Mouse (Mus musculus) hindbrain, postnatal 0 days (tissue): ENCODE results near the gene Cdk4. TPM values are rescaled to one million over a fixed set of nuclear protein-coding genes. Genes with fewer than 3 reads are reported as not detected.

Experiments
- ATAC-seq: fragments of 200-750 bp; cut with Nextera tagmentation; 2 replicates; pipeline ENCODE4 v1.8.0; 2017; ENCODE audit warnings: mild to moderate bottlenecking, moderate TSS enrichment, moderate library complexity
- DNase-seq: peaks from one replicate; pipeline ENCODE4 v3.0.0-alpha.2; 2015; ENCODE audit warnings: low spot score
- H3K27ac ChIP-seq: fragments of 300-500 bp; sonication (generic); 2 replicates; pipeline ENCODE4 v1.5.1; 2014; ENCODE audit warnings: mild to moderate bottlenecking
- H3K27me3 ChIP-seq: fragments of 300-500 bp; sonication (generic); 2 replicates; pipeline ENCODE4 v1.6.1; 2014; ENCODE audit warnings: low read length, mixed read lengths; ENCODE audit not compliant: insufficient read depth
- H3K36me3 ChIP-seq: fragments of 300-500 bp; sonication (generic); 2 replicates; pipeline ENCODE4 v1.6.1; 2014; ENCODE audit warnings: low read length, mixed read lengths; ENCODE audit not compliant: insufficient read depth
- H3K4me1 ChIP-seq: fragments of 300-500 bp; sonication (generic); 2 replicates; pipeline ENCODE4 v1.6.1; 2014; ENCODE audit warnings: antibody characterized with exemption, low read length, mixed read lengths; ENCODE audit not compliant: insufficient read depth
- H3K4me2 ChIP-seq: fragments of 300-500 bp; sonication (generic); 2 replicates; pipeline ENCODE4 v1.6.1; 2014; ENCODE audit warnings: low read depth, mild to moderate bottlenecking, low read length, moderate library complexity, mixed read lengths
- H3K4me3 ChIP-seq: fragments of 300-500 bp; sonication (generic); 2 replicates; pipeline ENCODE4 v1.5.1; 2014; ENCODE audit warnings: low read length
- H3K9ac ChIP-seq: fragments of 300-500 bp; sonication (generic); replicated peaks from 2 replicates; pipeline ENCODE4 v1.6.1; 2014; ENCODE audit warnings: mild to moderate bottlenecking, low read length, moderate library complexity, mixed read lengths
- H3K9me3 ChIP-seq: fragments of 300-500 bp; sonication (generic); 2 replicates; pipeline ENCODE4 v1.6.1; 2016; ENCODE audit warnings: low read length, mixed read lengths
- CTCF ChIP-seq: IDR thresholded peaks from 2 replicates; pipeline ENCODE4 v1.5.1; 2016; ENCODE audit warnings: antibody characterized with exemption, control low read depth, low read depth
- WGBS: fragments of 180-500 bp; shearing (Covaris S2); extraction: QIAGEN DNeasy Blood & Tissue Kit; methylation state at CpG from one replicate; pipeline ENCODE4 v1.1.7; 2014; 5-methylcytosine and 5-hydroxymethylcytosine counted together
- polyA plus RNA-seq: library from polyadenylated mRNA; unstranded; fragments of >200 nt; fragmentation: Nextera tagmentation; extraction: Ambion mirVana; gene quantifications from 2 replicates; pipeline ENCODE4 v1.2.1, GENCODE M21; 2015
- total RNA-seq: library from RNA; depleted of rRNA; stranded (reverse); fragments of >200 nt; gene quantifications from 2 replicates; pipeline ENCODE4 v1.2.3, GENCODE M21; 2014

Gene Cdk4
- total and polyA plus RNA-seq, 2 experiments from 2014 or later, result 519 to 524 TPM

DNA sequence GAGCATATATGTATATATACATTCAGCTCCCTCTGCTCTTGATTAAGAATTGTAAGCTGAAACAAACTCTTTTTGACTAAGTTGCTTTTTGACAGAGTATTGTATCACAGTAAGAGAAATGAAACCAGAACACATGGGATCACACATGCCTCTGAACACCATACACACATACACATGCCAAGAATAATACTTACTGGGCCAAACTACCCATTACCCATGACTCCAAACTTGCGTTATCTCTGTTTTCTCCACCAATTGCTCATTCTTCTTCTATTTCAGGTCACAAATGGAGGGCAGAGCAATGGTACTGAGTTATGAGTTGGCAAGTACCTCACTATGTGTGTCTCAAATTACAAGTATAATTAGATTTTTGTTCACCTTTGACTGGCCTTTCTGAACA is 10.6 kb downstream of the Cdk4 start:
- Histone ChIP-seq H3K27ac (no peak overlapping the region), H3K4me3 (no peak overlapping the region), H3K27me3 (no peaks in the 10 kb centered on the region), H3K9me3 (no peaks in the 10 kb centered on the region), H3K36me3 (no peaks in the 10 kb centered on the region), H3K4me2 (no peak overlapping the region), H3K4me1 (0 out of 2 replicates have a peak, but pooled peaks cover 11% of the 10 kb centered on the region), H3K9ac (no peak overlapping the region)
- no peak for ATAC-seq
- DNase-seq, result no peak
- no peak for TF ChIP-seq CTCF
- WGBS, result 92% methylated on average over 1 of the region's 1 CpGs

DNA sequence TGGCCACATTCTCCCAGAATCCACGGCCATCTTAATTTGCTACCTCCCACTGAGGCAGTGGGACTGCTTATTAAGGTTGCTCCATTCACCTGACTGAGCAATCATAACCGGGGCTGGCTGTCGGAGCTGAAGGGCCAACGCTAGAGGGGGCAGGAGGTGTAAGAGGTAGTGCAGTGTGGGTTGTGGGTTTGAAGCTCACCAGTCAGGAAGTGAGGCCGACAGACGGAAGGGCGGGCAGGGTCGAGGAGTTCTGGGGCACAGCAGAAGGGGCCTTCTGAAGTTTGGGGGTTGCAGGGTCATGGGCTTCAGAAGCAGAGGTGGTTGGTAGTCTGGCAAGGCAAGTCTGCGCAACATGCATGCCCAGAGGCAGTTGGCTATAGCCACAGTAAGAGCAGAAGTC is 11.7 kb downstream of the Cdk4 start, which contains the start of gene Agap2:
Agap2 (plus strand) TSS at position 205 of the 400 bp plus-strand sequence.
- H3K27ac ChIP-seq, result no peak within 1 kb of the TSS
- DNase-seq (no peak), ATAC-seq (no peak)
- H3K9ac ChIP-seq, result no peak within 1 kb of the TSS
- H3K4me1 ChIP-seq, result 0 out of 2 replicates have a peak, but pooled peaks cover 6% of the 10 kb centered on the region
- no peaks in the 10 kb centered on the region for H3K36me3 ChIP-seq
- 72% methylated on average over 9 of the region's 9 CpGs for WGBS
- H3K9me3 ChIP-seq, result no peaks in the 10 kb centered on the region
- H3K4me3 ChIP-seq, result no peak within 1 kb of the TSS
- H3K4me2 ChIP-seq, result no peak within 1 kb of the TSS
- no peak for TF ChIP-seq CTCF
- no peaks in the 10 kb centered on the region for H3K27me3 ChIP-seq

DNA sequence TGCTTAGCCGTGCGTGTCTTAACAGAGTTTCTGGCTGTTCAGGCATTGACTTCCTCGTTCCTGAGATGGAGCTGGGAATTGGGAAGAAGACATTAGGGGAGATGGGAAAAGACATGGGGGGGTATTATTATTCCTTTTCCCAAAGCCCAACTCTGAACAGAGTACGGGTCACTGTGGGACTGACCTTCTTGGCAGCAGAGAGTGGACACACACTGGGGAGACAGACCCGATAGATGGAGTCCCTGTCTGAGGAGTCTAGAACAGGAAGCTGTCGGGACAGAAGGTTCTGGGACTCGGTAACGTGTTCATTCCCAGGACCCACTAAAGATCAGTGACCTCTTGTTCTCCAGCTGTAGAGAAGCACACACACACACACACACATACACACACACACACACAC is 12.3 kb downstream of the Cdk4 start:
- no peak overlapping the region for H3K4me2 ChIP-seq
- H3K4me1 ChIP-seq, result peaks cover 12% of the 10 kb centered on the region
- no peaks in the 10 kb centered on the region for H3K9me3 ChIP-seq
- no peak for TF ChIP-seq CTCF
- ATAC-seq (no peak), DNase-seq (no peak)
- H3K27me3 ChIP-seq, result no peaks in the 10 kb centered on the region
- WGBS, result 75% methylated on average over 8 of the region's 8 CpGs
- no peak overlapping the region for H3K27ac ChIP-seq
- no peaks in the 10 kb centered on the region for H3K36me3 ChIP-seq
- H3K9ac ChIP-seq, result no peak overlapping the region
- H3K4me3 ChIP-seq, result no peak overlapping the region

DNA sequence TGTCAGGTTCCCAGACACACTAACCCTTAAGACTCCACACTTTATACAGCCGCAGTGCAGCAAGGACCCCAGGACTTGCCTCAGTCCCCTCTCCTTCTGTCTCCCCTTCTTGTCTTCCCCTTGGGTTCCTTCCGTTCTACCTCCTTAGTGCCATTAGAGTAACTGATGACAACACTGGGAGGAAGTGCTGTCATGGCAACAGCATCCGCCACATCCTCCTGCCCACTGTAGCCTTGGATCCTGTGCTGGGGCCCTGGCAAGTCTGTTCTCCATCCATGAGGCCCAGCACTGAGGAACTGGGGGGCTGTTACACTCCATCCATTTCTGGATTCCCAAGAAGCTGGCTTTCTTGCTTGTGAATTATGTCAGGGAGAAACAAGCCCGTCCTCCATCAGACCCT is 12.7 kb downstream of the Cdk4 start:
- ATAC-seq (no peak), DNase-seq (no peak)
- H3K36me3 ChIP-seq, result no peaks in the 10 kb centered on the region
- no peak overlapping the region for H3K4me3 ChIP-seq
- TF ChIP-seq CTCF, result no peak
- no peak overlapping the region for H3K27ac ChIP-seq
- H3K9ac ChIP-seq, result no peak overlapping the region
- 32% methylated on average over 4 of the region's 4 CpGs for WGBS
- H3K27me3 ChIP-seq, result no peaks in the 10 kb centered on the region
- H3K4me1 ChIP-seq, result peaks cover 14% of the 10 kb centered on the region
- no peaks in the 10 kb centered on the region for H3K9me3 ChIP-seq
- no peak overlapping the region for H3K4me2 ChIP-seq

DNA sequence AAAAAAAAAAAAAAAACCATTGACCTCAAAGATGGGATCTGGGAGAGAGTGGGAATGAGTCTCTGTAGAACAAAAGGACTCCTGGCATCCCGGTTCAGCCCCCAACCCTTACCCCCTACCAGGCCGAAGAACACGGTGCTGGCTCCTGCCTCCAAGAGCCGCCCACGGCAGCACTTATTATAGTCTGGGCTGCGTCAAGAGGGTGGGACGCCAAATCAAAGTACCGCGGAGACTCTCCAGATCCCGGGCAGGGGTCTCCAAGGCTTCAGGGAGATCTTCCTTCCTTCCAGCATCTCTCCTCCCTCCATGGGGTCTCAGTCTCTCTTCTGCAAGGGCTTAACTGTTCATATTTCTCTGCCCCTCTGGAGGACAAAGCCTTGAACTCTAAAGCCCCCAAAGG is 14.2 kb downstream of the Cdk4 start:
- ATAC-seq, result no peak
- no peaks in the 10 kb centered on the region for H3K9me3 ChIP-seq

DNA sequence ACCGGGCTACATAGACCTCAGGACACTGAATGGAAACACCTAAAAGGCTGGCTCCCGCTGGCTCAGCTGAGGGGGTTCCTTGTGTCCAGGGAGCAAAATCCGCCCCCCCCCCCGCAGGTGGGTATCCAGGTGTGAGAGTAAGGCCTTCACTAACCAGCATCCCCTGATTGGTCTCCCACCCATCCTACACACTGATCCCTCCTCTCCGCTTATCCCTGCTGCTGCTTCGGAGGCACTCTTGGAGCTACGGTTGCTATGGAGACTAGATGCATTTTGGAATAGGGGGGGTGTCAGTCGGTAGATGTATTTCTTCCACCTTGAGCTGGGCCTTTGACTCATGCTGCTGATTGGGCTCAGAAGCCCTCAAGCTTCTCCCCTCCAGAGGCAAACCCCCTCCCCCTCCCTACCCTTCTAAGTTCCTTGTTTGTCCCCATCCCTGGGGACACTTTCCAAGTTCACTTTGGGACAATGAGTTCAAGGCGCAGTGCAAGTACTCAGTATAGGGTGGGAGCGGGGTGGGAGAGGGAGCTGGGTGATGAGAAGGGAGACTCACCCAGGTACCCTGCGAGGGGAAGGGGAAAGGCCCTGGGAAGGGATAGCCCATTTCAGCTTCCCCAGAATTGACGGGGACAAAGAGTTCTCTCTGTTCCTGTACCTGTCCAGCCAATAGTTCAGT is 14.8 kb downstream of the Cdk4 start:
- Histone ChIP-seq H3K27me3 (no peaks in the 10 kb centered on the region), H3K4me1 (peaks cover 20% of the 10 kb centered on the region), H3K27ac (peak overlapping the region; percentile 87), H3K9ac (peak overlapping the region; percentile 40), H3K9me3 (no peaks in the 10 kb centered on the region), H3K36me3 (no peaks in the 10 kb centered on the region), H3K4me3 (peak overlapping the region; percentile 72), H3K4me2 (peak overlapping the region; percentile 87)
- 1% methylated on average over 12 of the region's 12 CpGs for WGBS
- DNase-seq (peak; percentile 76), ATAC-seq (peak; percentile 55)
- TF ChIP-seq CTCF, result no peak

More for the DNA sequence above, 14.2 kb downstream of the Cdk4 start:
- Histone ChIP-seq H3K27me3 (no peaks in the 10 kb centered on the region), H3K27ac (peak overlapping the region; percentile 87), H3K4me3 (peak overlapping the region; percentile 72), H3K9ac (peak overlapping the region; percentile 40), H3K4me2 (peak overlapping the region; percentile 87), H3K4me1 (peaks cover 20% of the 10 kb centered on the region), H3K36me3 (no peaks in the 10 kb centered on the region)
- 3% methylated on average over 10 of the region's 10 CpGs for WGBS
- TF ChIP-seq CTCF, result no peak
- peak; percentile 21 for DNase-seq
